Mouse (Mus musculus) G1E (cell line): ENCODE results near the gene Pde4d.

Experiments used
- CTCF ChIP-seq: IDR thresholded peaks from 2 replicates; pipeline ENCODE4 v1.5.1; 2012; ENCODE audit warnings: low read depth, low read length, inconsistent platforms, mixed read lengths
- GATA1 ChIP-seq: IDR thresholded peaks from 2 replicates; pipeline ENCODE4 v1.6.1; 2012; ENCODE audit warnings: borderline replicate concordance, low read length, inconsistent platforms, mixed read lengths
- POLR2AphosphoS5 ChIP-seq: IDR thresholded peaks from 2 replicates; pipeline ENCODE4 v1.6.1; 2012; ENCODE audit warnings: low read depth, low read length, inconsistent platforms; ENCODE audit not compliant: insufficient replicate concordance

DNA sequence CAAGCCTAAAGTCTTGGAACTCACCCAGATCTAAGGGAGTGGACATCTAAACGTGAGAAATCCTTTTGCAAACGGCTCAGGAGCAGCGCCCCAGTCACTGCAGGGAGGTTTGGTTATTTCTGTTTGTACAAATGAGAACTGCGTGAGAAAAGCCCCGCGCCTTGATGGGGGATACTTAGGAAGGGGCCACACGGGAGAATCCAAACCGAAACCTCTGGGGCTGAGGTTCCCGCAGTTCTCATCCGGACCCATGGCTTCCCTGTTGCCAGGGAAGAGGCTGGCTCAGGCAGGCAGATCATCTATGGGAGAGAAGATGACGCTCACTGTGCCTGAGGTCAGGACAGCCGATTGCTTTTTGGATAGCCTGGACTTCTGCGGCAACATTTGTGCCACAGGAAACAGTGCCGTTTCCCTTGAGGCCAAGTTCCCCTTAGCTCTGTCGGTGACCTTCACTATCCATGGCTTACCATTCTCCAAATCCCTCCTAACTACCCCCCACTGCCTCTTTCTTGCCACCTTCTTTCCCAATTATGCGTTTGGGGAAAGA lies 762.3 kb downstream of the Pde4d start:
- TF ChIP-seq CTCF (no peak), POLR2AphosphoS5 (no peak), GATA1 (no peak)
